Mouse (Mus musculus): Measurements from ENCODE around the gene Rpl11.
A peak's percentile ranks its signal among the peaks of the same experiment; 100 is the strongest.
"Not testable (repeated sequence)": the region's sequence is repeated elsewhere in the genome, so short reads cannot be mapped to it uniquely, and the experiment has no call there.

The Rpl11 gene

DNA sequence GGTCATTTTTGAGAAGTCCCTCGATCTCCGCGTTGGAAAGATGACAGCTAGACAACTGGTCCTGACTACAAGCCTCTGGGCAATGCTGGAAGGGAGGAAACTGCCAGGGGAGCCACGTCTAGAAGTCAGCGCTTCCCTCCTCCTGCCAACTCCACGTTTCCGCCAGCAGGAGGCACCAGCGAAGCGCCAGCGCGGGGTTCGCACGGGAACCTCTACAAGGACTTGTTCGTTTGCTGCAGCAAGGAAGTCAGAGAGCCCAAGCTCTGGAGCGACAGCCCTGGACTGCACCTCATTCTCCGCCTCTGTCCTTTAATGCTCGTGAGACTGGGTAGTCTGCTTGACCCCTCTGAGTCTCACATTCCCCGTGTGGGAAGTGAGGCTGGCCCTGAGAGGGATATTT is 16.7 kb upstream of the Rpl11 start:
- peak; percentile 90 for DNase-seq

DNA sequence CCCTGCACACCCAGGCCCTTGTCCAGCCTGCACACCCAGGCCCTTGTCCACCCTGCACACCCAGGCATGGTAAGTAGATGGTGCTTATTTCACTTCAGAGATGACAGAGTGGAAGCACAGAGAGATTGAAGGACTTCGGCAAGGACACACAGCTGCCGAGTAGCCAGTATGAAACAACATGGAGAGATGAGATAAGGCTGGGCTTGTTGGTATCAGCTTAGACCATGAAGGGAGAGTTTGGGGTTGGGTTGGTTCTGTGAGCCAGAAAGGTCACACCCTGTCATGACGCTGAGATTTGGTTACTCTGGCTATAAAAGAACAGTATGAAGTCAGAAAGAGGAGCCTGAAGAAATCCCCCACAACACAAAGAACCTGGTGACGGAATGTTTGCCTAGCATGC is 16.1 kb upstream of the Rpl11 start:
- no peak for DNase-seq

DNA sequence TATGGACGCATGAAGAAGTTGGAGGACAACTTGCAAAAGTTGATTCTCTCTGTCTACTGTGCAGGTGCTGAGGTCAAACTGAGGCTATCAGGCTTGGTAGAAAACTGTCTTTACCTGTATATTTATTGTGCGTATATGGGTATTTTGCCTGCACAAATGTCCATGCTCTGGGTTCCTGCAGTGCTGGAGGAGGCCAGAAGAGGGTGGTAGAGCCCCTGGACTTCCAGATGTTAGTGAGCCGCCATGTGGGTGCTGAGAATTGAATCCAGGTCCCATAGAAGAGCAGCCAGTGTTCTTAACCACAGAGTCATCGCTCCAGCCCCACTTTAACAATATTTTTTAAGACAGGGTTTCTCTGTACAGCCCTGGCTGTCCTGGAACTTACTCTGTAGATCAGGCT is 9.9 kb upstream of the Rpl11 start:
- DNase-seq, result no peak

DNA sequence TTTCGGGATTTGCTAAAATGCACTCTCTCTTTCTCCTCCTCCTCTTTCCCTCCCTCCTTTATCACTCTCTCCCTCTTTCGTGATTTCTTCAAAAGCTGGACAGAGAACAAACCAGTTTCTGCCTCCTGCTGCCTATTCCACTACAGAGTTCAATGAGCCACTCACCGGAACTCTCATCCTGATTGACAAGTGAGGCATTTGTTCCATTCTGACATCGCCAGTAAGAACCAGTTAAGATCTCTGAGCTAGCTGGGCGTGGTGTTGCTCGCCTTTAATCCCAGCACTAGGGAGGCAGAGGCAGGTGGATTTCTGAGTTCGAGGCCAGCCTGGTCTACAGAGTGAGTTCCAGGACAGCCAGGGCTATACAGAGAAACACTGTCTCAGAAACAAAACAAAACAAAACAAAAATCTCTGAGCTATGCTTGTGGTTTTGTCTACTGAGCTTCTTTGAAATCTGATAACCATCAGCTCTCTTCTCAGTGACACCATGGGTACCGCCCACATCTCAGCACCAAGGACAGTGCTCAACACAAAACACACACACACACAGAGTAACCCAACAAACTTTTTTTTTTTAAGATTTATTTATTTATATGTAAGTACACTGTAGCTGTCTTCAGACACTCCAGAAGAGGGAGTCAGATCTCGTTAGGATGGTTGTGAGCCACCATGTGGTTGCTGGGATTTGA is 6.7 kb upstream of the Rpl11 start:
- not testable (repeated sequence) for DNase-seq

DNA sequence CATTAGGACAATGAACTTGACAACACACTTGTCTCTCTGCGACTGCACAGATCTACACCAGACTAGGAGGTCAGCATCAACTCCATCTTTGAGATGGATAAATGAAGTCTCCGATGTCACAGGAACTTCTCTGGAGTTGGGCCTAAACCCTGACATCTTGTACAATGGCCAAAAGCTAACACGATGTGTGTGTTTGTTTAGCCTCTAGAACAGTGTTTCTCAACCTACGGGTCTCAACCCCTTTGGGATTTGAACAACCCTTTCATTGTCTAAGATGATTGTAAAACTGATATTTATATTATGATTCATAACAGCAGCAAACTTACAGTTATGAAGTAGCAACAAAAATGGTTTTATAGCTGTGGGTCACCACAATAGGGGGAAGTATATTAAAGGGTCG is 4.7 kb upstream of the Rpl11 start:
- DNase-seq, result no peak

DNA sequence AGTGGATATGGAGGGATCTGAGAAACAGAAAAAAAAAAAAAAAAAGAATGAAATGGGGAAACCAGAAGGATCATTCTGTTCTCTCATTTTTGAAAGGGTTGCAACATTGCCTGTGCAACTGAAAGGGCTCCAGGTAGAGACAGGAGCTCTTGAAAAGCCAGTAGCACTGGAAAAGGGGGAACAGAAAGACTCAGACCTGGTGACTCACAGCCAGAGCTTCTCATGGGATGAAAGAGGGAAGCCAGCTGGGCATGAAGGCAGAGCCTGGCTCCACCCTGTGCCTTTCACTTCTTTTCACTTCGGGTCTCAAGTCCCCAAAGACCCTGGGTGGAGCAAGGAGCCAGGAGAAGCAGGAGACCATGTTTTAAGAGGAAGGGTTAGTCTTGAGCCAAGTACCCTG is 2.8 kb upstream of the Rpl11 start:
- no peak for DNase-seq

DNA sequence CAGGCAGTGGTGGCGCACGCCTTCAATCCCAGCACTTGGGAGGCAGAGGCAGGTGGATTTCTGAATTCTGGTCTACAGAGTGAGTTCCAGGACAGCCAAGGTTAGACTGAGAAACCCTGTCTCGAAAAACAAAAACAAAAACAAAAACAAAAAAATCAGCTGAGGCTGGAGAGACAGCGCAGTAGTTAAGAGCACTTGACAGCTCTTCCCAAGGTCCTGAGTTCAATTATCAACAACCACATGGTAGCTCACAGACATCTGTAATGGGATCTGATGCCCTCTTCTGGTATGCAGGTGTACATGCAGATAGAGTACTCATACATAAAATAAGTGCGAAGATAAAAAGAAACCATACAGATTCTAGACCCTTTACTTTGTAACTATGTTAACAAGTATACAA is 615 bp upstream of the Rpl11 start:
- DNase-seq, result no peak

DNA sequence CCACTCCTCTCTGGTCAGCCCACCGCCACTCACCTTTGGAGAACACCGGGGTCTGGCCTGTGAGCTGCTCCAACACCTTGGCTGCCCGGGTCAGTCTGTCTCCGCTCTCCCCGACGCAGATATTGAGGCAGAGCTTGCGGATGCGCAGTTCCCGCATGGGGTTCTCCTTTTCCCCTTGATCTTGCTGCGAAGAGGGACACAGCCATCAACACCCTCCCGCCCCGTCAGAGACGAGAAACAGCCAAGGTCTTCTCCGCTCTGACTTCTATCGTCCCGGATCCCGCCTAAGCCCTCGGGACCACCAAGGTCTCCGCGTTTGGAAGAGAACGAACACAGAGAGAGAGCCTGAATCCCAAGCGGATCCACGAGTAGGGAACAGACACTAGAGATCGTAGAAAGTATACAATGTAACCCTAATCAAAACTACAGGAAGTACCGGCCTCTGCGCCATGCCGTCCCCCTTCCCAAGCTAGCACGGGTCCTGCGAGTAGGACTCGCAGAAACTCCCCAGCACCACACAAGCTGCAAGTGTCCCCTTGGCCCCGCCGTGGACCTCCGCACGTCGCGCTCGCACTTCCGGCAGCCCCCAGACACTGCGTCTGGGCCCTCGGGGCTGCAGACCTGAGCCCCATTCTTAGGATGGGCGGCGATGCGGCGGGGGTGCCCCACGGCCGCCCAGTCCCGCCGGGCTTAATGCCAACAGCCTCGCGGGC is 538 bp downstream of the Rpl11 start:
- DNase-seq, result peak; percentile 76

DNA sequence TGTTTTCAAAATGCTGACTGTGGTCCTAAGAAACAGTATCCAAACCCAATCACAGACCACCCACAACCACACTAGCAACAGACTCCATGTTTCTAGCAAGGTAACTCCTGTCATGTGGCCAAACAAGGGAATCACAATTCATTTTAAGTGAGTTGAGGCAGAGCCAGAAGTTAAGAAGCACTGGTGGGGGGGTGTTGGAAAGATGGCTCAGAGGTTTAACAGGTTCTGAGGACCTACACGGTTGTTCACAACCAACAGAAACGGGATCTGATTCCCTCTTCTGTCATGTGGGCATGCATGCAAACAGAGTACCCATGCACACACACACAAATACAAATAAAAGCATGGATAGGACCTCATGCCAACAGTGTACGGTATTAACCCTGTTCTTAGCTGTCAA is 1.2 kb downstream of the Rpl11 start:
- DNase-seq, result no peak

DNA sequence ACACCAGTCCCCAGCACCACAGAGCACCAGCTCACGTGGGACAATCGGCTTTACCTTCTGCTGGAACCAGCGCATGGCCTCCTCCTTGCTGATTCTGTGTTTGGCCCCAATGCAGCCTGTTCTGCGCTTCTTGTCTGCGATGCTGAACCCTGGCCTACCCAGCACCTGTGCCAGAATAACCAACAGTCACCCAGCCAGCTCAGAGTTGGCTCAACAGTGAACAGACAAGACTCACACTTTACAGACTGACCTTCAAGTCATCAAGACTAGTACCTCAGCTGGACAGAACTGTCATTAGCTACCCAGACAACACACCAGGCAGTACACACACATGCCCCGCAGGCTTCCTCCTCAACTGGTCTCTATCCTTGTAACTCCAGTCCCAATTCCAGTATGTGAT is 3.0 kb downstream of the Rpl11 start:
- DNase-seq, result no peak

DNA sequence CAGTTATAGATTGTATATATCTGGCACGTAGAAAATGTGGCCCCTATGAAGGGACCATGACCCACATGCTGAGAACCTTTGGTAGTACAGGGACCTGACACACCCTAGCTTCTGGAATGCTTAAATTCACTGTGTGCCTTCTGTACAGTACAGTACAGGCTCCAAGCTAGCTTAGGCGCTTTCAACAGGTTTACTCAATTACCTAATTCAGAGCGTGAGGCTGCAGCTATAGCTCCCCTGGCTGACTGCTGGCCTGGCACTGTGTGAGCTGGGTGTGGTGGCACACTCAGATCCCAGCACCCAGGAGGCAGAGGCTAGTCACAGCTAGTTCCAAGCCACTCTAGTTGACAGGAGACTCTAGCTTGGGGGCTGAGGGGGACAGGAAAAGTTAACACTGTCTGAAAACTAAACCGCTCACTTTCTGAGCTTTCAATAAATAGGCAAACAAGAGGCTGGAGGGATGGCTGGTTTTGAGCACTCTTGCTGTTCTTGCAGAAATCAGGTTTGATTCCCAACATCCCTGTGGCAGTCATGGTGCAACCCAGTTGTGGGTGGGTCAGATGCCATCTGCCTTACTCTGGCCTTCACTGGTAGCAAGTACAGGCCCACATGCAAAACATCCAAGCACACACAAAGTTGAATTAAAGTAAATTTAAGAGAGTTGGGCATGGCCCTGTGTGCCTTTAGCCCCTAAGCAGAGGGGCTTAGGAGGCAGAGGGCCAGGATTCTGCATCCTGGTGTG is 4.8 kb downstream of the Rpl11 start:
- no peak for DNase-seq

DNA sequence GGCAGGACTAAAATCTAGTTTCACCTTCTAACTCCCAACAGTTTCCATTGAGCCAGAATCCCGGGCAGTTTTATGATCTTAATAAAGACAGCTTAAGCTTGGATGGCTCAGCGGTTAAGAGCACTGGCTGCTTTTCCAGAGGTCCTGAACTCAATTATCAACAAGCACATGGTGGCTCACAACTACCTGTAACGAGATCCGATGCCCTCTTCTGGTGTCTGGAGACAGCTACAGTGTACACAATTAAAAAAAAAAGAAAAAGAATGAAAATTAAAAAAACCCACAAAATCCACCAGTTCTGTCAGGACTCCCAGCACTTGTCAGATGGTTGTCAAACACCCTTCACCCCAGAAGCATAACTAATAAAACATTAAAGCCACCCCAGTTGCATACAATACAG is 5.6 kb downstream of the Rpl11 start:
- no peak for DNase-seq

DNA sequence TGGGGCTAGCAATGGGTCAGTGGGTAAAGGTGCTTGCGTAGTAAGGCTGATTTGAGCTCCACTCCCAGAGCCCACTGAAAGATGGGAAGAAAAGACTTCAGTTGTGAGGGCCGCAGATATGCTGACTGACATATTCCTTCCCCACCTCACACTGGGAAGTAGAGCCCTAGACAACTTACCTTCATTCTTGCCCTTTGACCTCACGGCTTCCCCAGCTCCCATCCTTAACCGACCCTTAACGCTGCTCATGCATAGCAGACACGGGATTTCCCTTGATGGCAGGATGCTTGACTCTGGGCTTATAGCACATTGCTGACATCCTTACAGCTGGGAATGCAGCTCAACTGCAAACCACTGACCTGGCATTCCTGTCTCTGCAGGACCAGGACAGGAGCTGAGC is 6.3 kb downstream of the Rpl11 start:
- DNase-seq, result no peak

DNA sequence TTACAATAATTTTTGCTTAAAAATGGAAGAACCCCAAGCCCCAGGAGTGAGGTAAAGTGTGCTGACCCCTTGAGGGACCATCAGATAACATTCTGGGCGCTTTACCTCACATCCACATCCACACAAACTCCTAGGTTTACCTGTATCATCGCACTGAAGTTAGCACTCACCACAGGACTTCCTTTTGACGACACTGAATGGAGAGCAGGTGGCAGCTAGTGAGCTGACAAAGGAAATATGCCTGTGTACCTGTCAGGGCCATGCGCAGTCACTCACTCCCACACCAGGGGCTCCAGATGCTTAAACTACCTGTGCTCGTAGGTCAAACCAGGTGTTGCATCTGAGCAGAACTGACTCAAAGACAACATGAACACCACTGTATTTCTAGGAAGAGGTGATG is 8.1 kb downstream of the Rpl11 start:
- no peak for DNase-seq

DNA sequence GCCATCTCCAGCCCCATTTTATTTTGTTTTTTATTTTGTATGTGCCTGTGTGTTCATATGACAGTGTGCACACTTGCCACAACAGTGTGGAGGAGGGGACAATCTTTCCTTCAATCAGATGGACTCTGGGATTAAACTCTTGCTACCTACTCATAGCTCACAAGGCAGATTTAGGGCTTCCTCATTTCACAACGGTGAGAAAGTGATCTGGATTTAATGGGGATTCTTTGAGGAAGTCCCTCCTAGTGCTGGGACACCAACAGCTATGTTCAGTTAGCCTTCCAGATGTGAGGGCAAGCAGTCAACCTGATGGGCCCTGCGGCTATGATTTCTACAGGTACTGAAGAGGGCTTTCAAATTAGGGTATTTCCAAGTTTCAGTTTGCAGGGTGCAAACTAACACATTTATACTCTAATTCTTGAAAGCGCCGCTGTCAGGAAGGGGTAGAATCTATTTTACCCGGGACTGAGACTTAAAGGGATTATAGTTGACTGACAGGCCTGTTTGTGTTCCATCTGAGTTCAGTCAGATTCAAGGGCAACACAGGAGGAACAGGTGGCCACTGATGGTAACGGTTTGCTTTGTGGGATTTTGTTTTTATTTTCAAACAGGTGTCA is 9.3 kb downstream of the Rpl11 start:
- DNase-seq, result no peak

DNA sequence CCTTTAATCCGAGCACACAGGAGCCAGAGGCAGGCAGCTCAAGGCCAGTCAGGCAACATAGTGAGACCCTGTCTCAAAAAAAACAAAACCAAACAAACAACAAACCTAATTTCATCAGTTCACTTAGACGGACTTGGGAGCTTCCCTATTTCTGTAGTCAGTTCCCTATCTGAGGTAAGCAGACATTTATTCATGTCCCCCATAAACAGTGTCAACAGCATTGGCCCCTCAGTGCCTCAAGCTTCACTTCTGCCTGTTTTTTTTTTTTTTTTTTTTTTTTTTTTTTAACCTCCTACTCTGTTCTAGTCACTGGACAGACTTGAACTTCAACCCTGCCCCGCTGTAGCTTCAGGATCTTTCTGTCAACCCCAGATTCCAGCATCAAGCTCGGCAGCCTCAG is 18.1 kb downstream of the Rpl11 start:
- no peak for DNase-seq

DNA sequence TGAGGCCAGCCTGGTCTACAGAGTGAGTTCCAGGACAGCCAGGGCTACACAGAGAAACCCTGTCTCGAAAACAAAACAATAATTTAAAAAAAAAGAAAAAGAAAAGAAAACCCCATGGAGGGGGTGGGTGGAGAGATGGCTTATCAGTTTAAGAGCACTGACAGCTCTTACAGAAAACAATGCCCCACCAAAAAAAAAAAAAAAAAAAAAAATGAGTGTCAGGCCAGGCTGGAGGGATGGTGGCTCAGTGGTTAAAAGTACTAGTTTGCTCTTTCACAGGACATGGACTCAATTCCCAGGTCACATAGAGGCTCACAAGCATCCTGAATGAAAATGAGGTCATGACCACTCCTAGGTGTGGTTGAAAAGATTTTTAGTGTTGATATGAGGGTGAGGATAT is 20.0 kb downstream of the Rpl11 start:
- no peak for DNase-seq

DNA sequence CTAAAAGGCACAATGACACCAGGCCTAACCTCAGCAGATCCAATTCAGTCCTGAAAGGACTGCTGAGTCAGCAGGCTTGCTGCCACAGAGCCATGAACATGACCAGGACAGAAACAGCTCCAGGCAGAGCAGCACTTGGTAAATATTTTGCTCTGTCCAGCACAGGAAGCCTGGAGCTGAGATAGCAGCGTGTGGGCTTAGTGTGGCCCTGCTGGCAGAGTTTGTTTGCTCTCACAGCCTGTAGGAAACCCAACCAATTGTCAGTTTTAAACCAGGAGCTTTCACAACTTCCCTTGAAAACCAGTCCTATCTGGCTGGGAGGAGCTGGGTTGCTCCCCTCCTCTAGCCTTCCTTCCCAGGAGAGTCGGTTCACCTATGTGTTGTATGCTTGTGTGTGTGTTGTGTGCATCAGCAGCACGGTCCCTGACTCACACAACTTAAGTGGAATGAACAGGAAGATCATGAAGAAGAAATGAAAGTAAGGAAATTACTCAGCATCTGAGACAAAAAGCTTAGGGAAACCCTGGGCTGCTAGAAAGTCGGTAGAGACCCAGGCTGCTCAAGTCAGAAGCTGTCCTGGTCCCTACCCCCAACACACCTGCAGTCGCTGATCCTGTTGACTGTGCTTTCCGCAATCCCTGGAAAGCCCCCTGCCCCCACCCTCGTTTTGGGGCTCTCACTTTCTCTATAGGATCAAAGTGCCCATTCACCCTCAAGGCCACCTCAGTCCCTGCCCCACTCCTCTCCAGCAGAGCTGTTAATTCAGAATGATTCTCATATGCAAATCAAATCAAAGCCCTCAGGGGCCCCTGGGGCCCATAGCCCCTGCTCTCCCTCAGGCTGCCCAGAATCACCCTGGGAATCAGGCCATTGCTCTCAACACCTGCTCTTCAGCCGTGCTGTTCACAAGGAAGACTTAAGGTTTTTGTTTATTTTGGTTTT is 22.0 kb downstream of the Rpl11 start:
- peak; percentile 39 for DNase-seq

DNA sequence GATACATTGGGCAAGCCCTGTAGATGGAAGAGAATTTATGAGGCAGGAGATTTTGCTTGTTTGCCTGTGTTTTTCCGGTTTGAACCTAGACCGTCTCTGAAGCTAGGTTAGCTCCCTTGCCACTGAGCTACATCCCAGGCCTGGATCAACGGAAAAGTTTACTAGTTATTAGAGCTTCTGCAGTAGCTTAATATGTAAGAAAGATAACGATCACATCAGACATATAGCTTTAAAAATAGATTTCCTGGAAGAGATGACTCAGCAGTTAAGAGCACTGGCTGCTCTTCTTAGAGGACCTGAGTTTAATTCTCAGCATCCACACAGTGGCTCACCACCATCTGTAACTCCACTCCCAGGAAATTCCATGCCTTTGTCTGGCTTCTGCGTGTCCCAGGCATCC is 24.5 kb downstream of the Rpl11 start:
- DNase-seq, result no peak

DNA sequence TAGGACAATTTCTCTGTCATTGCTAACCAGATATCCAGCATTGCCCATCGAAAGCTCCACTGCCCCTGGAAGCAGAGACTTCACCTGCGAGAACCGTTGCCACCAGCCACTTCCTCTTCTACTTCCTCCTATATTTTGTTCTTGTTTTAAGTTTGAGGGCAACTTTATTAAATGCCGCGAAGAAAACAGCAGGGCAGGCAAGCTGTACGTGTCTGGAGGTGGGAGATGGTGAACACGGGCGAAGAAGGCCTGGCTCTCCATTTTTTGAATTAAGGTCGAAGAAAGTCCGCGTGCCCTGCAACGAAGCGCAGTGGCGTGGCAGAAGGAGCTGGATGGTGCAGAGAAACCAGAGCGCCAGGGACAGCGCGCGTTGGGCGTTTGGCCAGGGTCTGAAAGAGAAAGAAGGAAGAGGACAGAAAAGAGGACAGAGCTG is 25.1 kb downstream of the Rpl11 start:
- DNase-seq, result no peak

DNA sequence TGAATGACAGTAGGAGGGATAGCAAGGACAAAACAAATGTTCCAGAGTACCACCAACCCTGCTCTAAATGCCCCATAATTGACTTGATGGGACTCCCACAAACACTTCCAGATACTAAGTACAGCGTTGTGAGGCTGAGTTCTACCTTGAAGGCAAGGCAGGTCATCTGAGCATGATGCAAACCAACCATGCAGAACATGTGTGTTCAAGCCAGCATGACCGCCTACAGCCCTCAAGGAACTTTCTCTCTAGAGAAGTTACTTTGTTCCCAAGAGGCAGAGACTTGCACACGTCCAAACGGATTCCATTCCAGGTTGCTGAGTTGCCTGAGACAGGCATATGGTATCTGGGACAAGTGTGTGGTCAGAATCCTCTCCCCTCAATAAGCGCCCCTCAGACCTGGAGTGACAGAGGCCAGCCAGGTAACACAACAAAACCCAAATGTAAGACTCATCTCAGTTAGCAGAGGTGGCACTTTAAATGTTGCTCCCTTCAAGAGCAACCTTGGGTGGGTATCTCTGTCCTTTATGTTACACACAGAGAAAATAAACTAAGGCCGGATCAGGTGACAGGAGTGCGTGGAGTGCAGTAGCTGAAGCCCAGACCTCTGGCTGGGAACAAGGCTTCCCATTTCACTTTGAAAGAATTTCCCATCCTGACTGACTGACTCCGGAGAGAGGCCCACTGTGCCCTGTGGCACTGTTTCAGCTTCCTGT is 25.7 kb downstream of the Rpl11 start:
- no peak for DNase-seq

DNA sequence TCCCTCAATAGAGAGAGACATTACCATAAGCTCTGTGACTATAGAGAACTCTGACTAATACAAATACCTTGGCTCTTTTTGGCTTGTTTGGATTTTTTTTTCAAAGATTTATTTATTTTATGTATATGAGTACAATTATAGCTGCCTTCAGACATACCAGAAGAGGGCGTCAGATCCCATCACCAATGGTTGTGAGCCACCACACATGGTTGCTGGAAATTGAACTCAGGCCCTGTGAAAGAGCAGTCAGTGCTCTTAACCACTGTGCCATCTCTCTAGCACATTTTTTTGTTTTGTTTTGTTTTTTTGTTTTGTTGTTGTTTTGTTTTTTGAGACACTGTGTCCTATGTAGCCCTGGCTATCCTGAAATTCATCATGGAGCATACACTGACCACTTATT is 27.9 kb downstream of the Rpl11 start:
- no peak for DNase-seq

All from embryo, embryonic 11 days (tissue).